Mouse (Mus musculus): ENCODE data around the gene Mchr1. TPM values are rescaled to one million over a fixed set of nuclear protein-coding genes. Genes with fewer than 3 reads are reported as not detected.

Gene Mchr1
- total RNA-seq, 4 experiments from 2014 or later = 2.1 to 6.9 (median 4.4) TPM

DNA sequence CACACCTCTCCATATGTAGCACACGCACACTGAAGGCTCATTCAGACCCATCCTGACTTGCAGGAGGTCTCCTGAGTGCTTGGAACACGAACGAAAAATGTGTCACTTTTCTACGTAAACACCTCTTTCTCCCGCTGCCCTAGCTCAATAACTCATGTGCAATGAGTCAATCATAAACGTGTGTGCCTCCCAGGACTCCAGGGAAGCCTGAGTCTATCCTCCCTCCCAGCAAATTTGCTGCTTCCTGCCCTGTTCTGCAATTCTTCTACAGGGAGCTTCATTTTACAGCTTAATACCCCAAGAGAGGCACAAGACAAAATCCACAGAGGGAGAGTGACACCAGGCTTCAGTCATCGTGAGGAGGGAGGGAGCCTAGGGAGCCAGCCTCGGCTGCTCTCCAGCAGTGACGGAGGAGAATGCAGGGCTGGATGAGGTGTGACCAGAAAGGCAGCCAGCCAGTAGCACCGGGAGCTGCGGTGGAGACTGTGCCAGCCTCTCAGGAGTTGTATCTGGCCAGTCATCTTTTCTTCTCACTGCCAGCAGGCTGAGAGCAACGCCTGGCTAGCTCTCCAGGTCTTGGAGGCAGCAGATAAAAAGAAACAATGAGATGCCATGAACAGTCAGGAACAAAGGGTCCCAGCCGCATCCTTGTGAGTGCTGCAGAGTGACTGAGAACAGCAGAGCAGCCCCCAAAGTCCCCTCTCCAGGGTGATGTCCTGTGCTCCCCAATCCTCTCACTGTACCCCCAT is 37.2 kb downstream of the Mchr1 start:
- DNase-seq (ENCODE audit: low spot score in 2 of 2) = peak; percentile 58 to 72

- no peak for DNase-seq (ENCODE audit: low spot score in 2 of 2)
Measured at GRCm38 (mm10) chr15:81273361-81273760, 38.1 kb downstream of the Mchr1 start.

- DNase-seq (ENCODE audit: low spot score in 2 of 2) = no peak
Measured at GRCm38 (mm10) chr15:81277928-81278327, 42.6 kb downstream of the Mchr1 start.

DNA sequence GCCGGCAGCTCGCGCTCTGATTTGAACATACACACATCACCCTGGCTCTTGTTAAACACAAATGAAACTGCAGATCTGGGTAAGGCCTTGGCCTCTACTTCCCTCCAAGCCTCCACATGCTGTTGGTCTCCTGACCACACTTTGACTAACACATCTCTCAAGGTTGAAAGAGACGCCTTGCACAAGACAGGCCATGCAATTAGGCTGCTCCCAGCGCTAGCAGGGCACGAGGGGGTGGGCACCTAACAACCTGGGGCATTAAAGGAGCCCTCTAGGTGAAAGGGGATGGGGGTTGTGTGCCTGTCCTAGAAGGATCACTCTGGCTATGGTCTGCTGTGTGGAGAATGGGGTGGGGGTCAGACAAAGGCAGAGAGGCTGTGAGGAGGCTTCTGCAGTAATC is 43.4 kb downstream of the Mchr1 start:
- DNase-seq (ENCODE audit: low spot score in 2 of 2) = no peak

DNA sequence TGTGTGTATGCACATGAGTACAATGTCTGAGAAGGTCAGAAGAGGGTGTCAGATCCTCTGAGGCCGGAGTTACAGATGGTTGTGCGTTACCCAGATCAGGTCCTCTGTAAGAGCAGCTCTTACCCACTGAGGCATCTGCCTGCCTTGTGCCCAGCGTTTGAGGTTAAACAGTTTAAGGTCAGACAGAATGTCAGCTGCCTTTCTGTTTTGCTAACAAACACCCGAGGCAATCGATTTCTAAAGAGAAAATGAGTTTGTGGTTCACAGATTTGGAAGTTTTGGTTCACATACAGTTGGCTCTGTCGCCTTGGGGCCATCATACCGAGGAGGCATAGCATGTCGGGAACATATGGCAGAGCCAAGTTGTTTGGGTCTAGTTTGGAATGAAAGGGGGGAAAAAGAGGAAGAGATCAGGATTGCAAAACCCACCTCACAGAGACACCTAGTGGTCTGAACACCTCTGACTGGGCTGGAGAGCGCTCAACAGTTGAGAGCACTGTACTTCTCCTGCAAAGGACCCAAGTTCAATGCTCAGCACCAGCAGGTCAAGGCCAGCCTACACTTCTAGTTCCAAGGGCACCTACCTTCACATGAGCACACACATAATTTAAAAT is 48.9 kb downstream of the Mchr1 start:
- DNase-seq (ENCODE audit: low spot score in 2 of 2) = no peak

Other genes with a start within 250 kb of the Mchr1 start
- gene Mrtfa, start 44.7 kb upstream of the Mchr1 start, total RNA-seq (2022) = 10 to 100 TPM; 13.8 to 23.9 (median 17.8) TPM
- 1 to 10 TPM; 4.9 to 8.7 (median 7.5) TPM for gene Slc25a17, start 125.3 kb downstream of the Mchr1 start, total RNA-seq (2022)
- 10 to 100 TPM; 82.9 to 93.0 (median 88.0) TPM for gene St13, start 164.6 kb downstream of the Mchr1 start, total RNA-seq (2022)
- 1 to 10 TPM; 4.6 to 8.1 (median 7.7) TPM for gene Xpnpep3, start 164.6 kb downstream of the Mchr1 start, total RNA-seq (2022)
- gene Dnajb7, start 172.8 kb downstream of the Mchr1 start, total RNA-seq (2022) = not detected
- gene Rbx1, start 230.8 kb downstream of the Mchr1 start, total RNA-seq (2022) = 100 to 1,000 TPM in 3 of 4 experiments, 10 to 100 TPM in 1; 90.3 to 113 (median 101) TPM

Measured in gastrocnemius, adult 8-10 months (tissue).